Mouse (Mus musculus) stomach, postnatal 0 days (tissue): ENCODE measurements around the gene Patl2.

Experiments used
- CTCF ChIP-seq: IDR thresholded peaks from 2 replicates; pipeline ENCODE4 v1.5.1; 2016; ENCODE audit warnings: antibody characterized with exemption, low read depth, mild to moderate bottlenecking, moderate library complexity
- EP300 ChIP-seq: optimal IDR thresholded peaks from 2 replicates; pipeline ENCODE3; 2016; ENCODE audit warnings: antibody characterized with exemption

- TF ChIP-seq CTCF (no peak), EP300 (no peak)
Measured at GRCm38 (mm10) chr2:122147508-122148241, 38.3 kb downstream of the Patl2 start, which contains the start of gene B2m.
